19 mouse cellular contexts compared by ENCODE assay signal in the genomic region with DNA sequence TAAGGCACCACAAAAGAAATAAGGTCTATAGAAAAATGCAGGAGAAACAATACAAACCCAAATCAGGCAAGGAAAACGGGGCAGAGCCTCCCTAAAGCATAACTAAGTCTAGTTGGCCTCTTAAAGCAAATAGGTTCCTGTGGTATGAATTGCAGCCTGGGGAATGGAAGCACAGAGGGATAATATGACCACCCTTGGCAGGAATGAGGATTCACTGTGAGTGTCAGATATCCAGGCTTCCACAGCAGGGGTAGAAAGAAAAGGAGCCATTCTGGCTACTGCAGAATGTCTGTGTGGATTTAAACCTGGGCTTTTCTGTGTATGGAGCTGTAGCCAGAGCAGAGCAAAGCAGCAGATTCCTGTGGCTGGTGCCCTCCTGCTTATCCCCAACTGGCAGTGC.
"Had no signal": no experiment of that assay in that cellular context is flagged by ENCODE, and none has a peak within 500 bp of the region (broad histone marks: within the 10 kb centered on the region; RNA-seq: fewer than 3 reads in every experiment).

No protein-coding gene starts in this region.

- ATAC-seq: inflammation-experienced regulatory T-cells, adult 6 months; intestine, embryonic 16.5 days; liver, postnatal 0 days; lung, postnatal 0 days had no signal

- H3K27ac ChIP-seq: limb, embryonic 12.5 days; limb, embryonic 15.5 days; liver, embryonic 14.5 days; macrophage had no signal

- H3K4me2 ChIP-seq: limb, embryonic 12.5 days; limb, embryonic 15.5 days; liver, embryonic 11.5 days; lung, embryonic 14.5 days had no signal

- H3K4me1 ChIP-seq: limb, embryonic 12.5 days; limb, embryonic 15.5 days had no signal

- H3K27me3 ChIP-seq: limb, embryonic 12.5 days; limb, embryonic 15.5 days had no signal

- H3K9me3 ChIP-seq: limb, embryonic 12.5 days; limb, embryonic 15.5 days had no signal

- DNase-seq: kidney, adult 18-20 months; kidney, adult 9 months; kidney, postnatal 10 days; kidney, postnatal 36 days; left cerebral cortex, postnatal 4 days; liver, postnatal 0 days; lung, embryonic 14.5 days; retina, postnatal 1 day; right cerebral cortex, postnatal 25 days; thymus, adult 18-20 months; thymus, postnatal 36 days had no signal

- H3K36me3 ChIP-seq: limb, embryonic 12.5 days; limb, embryonic 15.5 days had no signal

- H3K9ac ChIP-seq: limb, embryonic 12.5 days; limb, embryonic 15.5 days; liver, embryonic 14.5 days; liver, postnatal 0 days; lung, embryonic 14.5 days had no signal

- H3K4me3 ChIP-seq: limb, embryonic 12.5 days; limb, embryonic 15.5 days had no signal
